Mouse (Mus musculus): ENCODE measurements around the gene Zc3h18. TPM values are rescaled to one million over a fixed set of nuclear protein-coding genes. Genes with fewer than 3 reads are reported as not detected.

Zc3h18 gene
- total RNA-seq, 2 experiments from 2014 or later = 47.9 to 49.3 TPM

DNA sequence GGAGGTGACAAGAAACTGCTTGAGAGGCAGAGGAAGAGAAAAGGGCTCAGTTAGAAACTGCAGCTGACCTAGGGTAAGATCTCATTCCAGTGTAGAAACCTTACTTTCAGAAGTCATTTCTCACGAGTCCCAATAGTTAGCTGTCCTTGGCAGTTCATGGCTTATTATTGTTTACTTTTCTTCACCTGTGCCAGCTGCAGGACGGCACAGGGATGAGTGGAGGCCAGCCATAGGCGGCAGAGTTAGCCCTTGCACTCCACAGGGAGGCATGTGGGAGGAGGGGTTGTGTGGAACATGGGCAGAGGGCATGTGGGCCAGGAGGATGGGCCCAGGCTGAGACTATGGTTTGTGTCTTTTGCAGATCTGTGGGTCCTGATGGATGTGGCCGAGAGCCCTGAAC is 6.6 kb downstream of the Zc3h18 start:
- no peak for DNase-seq
- intact Hi-C loops (cut with DNase I) = no loop called here

DNA sequence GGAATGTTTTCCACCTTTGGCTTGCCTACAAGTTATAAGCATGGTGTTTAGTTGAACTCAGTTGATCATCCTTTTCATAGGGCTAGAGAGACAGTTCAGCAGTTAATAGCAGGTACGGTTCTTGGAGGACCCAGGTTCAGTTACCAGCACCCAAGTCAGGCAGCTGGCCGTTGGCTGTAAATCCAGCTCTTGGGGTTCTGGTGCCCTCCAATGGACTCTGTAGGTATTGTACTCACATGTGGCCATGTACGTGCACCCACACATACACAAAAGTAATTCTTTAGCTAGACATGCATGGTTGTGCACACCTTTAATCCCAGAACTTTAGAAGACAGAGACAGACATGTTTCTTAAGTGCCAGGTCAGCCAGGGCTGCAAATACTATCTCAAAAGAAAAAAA is 12.9 kb downstream of the Zc3h18 start:
- DNase-seq = no peak
- intact Hi-C loops (cut with DNase I) = no loop called here

DNA sequence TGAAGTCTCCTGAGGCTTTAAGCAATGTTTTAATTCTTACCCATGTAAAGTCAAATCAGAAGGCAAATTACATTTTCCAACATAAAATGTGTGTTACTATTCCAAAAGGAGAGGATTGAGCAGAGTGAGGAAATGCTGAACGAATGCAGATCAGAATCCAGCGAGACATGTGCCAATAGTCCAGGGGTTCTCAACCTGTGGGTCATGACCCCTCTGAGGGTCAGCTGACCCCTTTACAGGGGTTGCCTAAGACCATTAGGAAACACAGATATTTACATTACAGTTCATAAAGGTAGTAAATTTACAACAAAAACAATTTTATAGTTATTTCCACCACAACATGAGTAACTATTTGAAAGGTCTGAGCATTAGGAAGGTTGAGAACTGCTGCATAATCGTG is 14.3 kb downstream of the Zc3h18 start:
- DNase-seq = no peak
- intact Hi-C loops (cut with DNase I) = no loop called here

DNA sequence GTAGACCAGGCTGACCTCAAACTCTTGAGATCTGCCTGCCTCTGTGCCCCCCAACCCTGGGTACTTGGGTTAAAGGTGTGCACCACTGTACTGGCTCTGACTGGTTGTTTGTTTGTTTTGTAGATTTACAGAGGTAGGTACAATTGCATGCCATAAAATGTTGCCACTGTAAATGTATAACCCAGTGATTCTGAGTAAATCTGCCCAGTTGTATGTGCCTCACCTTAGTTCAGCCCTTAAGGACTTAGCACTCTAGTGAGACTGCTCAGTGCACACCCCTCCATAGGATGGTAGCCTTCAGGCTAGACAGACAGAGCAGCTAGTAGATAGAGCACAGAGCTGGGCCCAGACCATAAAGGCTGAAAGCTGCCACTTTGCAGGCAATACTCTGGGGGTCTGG is 17.3 kb downstream of the Zc3h18 start:
- intact Hi-C loops (cut with DNase I) = no loop called here
- DNase-seq = no peak

DNA sequence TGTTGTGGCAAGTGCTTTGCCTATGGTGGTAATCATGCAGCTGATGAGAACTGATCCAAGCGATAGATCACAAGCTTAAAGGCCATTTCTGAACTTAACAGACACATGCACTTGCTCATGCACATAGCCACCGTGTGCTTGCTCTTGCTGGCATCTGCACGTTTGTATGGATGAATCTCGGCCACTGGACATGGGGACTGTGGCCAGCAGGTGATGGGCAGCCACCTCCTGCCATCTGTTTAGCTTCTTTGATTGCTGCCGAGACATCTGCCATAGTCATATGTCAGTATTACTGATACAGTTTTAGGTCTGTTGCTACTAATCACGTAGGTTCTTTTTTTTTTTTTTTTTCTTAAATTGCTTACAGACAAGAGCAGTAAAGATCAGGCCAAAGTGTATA is 18.9 kb downstream of the Zc3h18 start:
- peak; percentile 39 for DNase-seq
- intact Hi-C loops (cut with DNase I) = no loop called here

DNA sequence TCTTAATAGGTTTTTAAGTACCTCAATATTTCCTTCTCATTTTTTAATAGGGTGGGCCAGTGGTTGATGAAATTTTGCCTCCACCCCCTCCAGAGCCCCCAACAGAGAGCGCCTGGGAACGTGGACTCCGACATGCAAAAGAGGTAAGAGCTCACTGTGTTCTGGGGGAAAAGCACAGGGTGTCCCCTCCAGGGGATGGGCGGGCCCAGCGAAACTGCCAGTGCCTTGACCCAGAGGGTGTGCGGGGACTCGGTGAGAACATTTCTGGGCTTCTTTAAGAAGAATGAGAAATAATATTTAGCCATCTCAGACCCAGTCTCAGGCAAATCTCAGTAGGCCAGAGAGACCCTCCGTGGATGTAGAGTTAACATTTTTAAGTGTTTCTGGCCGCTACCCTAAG is 21.8 kb downstream of the Zc3h18 start:
- no peak for DNase-seq
- intact Hi-C loops (cut with DNase I) = no loop called here

DNA sequence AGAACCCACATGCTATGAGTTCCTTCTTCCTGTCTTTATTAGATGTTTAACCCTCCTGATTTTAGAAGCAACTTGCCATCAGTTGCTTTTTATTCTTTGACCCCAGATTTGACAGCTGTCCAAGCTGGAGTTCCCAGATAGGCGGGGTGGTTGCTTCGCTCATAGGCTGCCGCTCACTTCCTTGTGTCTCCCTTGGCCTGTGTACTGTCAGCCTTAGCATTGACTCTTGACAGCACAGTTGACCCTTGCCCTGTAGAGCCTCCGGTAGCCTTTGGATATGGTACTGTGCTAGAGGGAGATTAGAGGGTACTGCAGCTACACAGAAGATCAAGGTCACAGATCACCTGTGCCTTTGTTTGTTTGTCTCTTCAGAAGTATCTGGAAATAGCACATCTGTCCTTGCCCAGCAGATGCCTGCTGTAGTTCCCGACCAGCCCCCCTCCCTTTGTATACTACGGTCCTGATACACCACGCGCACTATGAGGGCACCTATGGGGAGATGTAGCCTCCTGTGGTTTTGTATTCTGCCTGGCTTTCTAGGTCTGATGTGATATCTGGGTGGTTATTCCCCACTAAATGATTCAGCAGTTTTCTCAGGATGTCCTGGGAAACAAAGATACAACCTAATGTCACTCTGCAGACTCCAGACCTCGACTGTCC is 28.9 kb downstream of the Zc3h18 start:
- intact Hi-C loops (cut with DNase I) = no loop called here
- no peak for DNase-seq

DNA sequence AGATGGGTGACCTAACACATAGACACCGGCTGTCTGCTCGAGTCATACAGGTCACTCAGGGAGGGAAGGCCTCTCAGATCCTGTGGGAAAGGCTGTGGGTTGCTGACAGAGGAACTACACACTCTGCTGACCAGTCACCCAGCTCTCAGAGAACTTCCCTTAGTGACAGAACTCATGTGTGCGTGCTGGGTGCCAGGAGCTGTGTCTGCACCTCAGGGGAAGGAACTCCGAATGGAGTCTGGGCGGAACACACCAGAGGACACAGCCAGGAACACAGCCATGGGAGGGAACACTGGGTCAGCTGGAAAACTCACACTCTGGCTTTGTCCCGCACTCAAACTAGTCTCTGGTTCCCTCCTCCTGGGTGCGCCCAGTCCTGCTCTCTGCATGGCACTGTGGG is 31.3 kb downstream of the Zc3h18 start:
- intact Hi-C loops (cut with DNase I) = no loop called here
- DNase-seq = no peak

DNA sequence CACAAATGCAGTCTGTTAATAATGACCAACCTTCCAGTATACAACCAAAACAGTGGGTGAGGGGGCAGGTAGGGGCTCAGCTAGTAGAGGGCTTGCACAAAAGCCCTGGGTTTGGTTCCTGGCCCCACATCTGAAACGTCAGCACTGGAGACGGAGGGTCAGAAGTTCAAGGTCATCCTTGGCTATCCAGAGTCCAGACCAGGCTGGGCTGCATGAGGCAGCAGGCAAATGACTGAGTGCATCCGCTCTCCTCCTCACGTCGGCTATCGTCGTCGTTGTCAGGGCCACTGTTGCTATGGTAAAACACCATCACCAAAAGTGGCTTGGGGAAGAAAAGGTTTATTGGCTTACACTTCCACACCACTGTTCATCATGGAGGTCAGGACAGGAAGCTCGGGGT is 37.9 kb downstream of the Zc3h18 start:
- intact Hi-C loops (cut with DNase I) = no loop called here

DNA sequence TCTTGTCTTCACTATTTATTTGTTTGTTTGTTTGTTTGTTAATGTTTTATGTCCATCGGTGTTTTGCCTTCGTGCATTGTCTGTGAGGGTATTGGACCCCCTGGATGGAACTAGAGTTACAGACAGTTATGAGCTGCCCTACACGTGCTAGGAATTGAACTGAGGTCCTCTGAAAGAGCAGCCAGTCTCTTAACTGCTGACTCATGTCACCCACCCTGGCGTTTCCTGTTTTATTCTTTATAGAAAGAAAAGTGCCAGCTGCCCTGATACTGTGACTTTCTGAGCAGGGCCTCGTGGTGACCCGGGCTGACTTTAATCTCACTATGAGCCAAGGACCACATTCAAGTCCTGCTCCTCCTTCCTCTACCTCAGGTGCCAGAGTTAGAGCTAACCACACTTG is 39.1 kb downstream of the Zc3h18 start:
- DNase-seq = no peak
- intact Hi-C loops (cut with DNase I) = no loop called here

More for the DNA sequence above, 37.9 kb downstream of the Zc3h18 start:
- no peak for DNase-seq

DNA sequence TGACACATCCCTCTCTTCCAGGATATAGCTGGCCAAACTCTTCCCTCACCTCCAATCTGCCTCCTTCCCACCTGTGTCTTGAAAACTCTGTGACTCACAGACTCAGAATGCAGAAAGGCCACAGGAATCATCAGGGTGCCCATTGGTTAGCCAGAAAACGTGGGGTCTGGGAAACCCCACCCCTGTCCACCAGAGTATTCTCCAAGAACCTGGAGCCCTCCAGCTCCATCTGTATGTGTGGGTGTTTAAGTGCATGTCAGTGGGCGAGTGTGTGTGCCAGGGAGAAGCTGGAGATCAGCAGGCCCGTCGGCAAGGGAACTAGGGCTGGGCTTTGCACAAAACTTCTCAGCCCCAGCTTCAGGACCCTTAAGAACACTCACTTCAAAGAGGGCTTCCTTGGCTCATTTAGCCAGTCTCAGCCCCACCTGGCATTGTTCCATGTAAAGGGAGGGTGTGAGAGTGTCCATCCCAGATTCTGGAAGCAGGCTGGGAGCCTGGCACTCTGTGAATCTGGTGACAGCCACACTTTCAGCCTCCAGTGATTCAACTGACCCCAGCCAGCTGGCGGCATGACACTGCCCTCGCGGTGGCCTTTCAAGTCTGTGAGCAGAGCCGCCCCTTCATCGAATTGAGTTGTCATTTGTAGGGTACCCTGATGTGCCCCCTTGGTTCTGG is 43.6 kb downstream of the Zc3h18 start:
- peak; percentile 74 for DNase-seq

DNA sequence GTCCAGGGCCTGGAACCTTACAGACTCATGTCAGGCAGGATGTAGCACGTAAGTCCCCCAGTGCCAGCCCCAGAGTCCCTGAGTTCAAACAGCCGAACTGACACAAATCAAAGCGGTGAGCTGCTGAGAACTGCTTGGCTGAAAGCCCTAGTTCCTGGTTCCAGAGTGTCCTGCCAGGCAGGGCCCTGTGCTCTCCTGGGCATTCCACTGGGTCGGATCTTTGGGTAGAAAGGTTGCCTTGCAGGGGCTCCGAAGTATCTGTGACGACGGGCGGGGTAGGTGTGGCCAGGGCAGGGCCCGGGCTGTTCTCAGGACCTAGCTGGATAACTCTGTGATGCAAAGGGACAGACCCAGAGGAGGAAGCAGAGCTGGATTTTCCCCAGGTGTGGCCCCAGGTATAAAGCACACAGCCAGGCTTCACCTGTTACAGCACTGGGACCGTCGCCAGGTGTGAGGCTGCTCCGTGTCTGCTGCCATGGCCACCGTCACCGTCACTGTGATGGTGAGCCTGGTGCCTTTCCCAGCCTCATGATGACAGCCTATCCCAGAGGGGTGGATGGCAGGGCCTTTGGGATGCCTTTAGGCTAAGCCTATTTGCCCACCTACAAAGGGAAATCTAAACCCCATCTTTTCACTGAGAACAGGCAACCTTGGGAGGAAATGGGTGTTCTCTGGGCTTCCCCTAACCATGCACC is 45.1 kb downstream of the Zc3h18 start, which contains the start of gene Il17c:
Gene Il17c, plus strand, starts transcription at position 645 of the 695 bp plus-strand sequence.
- intact Hi-C loops (cut with DNase I) = no loop called here
- DNase-seq = no peak

More for the DNA sequence above, 43.6 kb downstream of the Zc3h18 start:
- intact Hi-C loops (cut with DNase I) = no loop called here

DNA sequence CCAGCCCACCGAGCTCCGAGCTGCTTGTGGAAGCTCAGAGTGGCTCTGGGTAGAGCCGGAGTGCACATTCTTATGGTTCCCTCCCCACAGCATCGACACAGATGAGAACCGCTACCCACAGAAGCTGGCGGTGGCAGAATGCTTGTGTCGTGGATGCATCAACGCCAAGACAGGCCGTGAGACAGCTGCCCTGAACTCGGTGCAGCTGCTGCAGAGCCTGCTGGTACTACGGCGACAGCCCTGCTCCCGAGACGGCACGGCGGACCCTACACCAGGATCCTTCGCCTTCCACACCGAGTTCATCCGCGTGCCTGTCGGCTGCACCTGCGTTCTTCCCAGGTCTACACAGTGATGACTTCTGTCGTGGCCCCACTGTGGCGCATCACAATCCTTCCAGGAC is 46.8 kb downstream of the Zc3h18 start:
- DNase-seq = no peak
- intact Hi-C loops (cut with DNase I) = no loop called here

DNA sequence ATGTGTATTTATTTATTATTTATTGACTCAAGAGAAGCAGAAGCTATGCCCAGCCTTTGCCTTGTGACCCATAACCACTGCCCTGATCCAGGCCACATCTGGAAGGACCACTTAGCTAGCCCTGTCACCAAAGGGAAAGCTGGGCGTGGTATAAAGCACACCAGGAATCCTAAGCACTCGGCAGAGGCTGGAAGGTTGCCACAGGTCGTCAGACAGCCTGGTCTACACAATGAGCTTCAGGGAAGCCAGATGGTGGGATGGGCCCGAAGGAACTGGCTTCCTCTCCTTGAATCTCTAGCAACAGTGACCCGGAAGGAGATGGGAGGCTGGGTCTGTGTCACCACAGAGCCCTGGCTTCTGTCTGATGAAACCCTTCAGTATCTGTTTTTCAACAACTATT is 47.2 kb downstream of the Zc3h18 start:
- peak; percentile 73 for DNase-seq
- intact Hi-C loops (cut with DNase I) = no loop called here

DNA sequence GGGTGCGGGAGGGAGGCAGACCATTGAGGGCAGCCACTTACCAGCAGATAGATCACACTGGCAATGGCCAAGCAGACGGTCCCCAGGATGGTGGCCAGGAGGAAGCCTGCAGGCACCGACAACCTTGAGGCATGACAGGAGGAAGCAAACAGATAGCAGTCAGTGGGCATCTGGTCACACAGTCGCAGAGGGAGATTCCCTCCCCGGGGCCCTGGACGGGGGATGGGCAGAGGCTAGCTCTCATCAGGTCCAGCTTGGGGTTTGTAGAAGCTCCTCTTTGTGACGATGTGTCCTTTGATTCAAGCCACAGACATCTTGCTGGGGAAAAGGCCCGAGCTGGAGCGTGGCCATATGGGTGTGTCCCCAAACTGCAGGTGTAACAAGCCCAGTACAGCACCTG is 49.7 kb downstream of the Zc3h18 start:
- DNase-seq = no peak
- intact Hi-C loops (cut with DNase I) = no loop called here

DNA sequence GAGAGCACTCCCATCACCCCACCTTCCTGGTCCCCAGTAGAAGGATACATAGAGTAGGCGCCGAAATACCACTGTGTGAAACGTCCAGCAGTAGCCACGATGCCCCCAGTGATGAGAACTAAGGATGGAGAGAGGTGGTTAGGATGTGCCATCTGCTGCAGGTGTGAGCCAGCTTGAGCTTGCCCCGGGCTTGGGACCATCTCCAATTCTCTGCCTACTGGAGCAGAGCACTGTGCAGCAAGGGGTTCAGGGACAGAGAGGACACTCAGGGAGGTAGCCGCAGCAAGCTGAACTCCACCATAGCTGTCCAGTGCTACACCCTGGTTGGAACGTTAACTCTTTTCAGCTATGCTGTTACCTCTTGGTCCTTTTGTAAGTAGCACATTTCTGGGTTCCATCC is 51.2 kb downstream of the Zc3h18 start:
- intact Hi-C loops (cut with DNase I) = no loop called here
- DNase-seq = peak; percentile 41

DNA sequence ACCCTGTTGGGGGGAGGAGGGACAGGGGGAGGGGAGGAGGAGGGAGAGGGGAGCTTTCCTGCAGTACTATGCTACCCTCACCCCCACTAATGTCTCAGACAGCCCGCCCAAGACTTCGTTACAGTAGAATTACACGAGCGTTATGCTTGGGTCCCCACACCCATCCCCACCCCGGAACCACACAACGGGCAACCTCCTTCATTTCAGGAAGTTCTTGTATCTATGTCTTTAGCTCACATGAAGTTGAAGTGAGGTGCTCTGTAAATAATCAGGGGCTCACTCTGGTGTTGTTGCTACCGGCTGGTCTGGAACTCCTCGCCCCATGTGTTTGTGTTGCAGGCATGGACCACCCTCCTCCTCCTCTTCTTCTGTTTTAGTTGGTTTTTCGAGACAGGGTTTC is 51.8 kb downstream of the Zc3h18 start:
- no peak for DNase-seq

DNA sequence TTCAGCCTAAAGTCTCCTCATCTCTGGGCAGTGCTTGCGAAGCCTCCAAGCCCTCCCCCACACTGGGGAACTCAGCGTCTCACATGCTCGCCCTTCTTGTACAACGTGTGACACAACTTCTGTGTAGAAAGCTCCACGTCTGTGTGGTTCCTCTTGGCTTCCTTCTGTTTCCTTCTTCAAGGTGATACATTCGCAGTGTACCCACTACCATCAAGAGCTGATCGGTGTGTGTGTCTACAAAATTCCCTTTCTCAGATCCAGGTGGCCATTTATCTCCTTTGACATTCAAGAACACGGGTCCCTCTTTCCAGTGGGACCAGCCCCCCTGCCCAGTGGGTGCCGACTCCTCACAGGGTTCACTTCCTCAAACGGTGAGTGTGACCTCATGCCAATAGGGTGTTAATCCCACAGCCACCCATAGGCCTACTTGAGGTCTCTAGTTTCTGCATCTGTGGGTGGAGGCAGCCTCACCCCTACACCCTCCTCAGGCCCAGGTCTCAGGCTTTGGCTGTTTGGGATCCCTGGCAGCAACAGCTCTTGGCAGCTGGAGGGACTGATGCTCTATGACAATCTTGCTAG is 53.7 kb downstream of the Zc3h18 start:
- DNase-seq = no peak
- intact Hi-C loops (cut with DNase I) = no loop called here

More for the DNA sequence above, 51.8 kb downstream of the Zc3h18 start:
- intact Hi-C loops (cut with DNase I) = no loop called here

DNA sequence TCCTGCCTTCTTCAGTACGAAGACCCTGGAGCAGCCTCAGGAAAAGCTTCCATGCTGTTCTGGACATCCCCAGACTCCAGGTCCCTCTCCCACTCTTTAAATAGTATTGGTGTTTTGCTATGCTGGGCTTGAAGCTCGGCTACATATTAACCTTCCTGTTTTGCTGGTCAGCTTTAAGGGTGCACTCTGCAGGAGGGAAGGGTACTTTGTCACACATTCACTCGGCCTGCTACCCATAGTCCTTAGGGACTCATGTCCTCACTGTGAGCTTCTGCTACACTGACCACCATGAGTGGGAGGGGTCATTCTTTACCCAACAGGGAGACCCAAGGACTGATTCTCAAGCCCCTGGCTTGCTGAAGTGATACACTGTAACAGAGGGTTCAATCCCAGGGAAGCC is 54.2 kb downstream of the Zc3h18 start:
- DNase-seq = no peak
- intact Hi-C loops (cut with DNase I) = no loop called here

DNA sequence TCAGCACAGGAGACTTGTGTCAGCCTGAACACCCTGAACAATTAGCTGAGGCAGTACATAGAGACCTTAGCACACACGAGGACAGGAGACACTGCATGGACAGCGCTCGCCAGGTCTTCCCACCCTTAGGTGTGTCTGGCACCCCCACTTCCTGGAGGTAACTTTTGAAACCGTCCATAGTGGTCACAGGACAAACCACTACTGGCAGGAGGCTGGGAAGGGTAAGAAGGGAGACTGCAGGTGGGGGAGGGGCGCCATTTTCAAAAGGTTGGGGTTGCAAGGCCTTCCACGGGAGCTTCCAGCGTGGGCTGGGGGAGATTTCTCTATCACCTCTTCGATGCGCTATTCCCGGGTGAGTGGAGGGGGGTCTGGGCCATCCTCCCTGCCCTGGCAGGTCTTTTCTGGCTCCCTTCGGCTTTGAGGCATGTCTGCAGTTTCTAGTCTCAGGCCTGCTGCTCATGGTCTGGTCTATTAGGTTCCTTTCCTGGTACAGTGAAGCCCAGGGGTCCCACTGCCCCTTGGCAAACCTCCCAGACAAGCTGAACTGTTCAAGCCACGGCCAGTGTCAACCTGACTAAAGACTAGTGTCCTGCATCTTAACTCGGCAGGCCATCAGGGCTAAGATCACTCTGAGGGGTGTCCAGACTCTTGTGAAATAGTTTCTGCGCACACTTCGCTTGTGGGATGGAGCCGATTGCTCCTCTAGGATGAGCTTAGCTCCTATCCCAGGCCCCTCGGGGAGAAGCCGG is 55.5 kb downstream of the Zc3h18 start:
- intact Hi-C loops (cut with DNase I) = no loop called here
- DNase-seq = peak; percentile 43

Data from left cerebral cortex, postnatal 4 days (tissue).